Mouse (Mus musculus) CH12.LX (cell line): ENCODE measurements at regions not wholly inside any gene's neighbourhood (a gene's known extent, or its start where the extent isn't known, plus 50 kb on each side); places are given as distances from the start of the nearest gene placed in this dataset.

Source experiments
- DNase-seq: peaks from one replicate; pipeline ENCODE4 v3.0.0-alpha.2; 2013; ENCODE audit errors: extremely low read depth
- H3K27ac ChIP-seq: 2 replicates; pipeline ENCODE4 v1.5.1; 2012; ENCODE audit warnings: low read depth, mild to moderate bottlenecking, control low read depth, moderate library complexity; ENCODE audit not compliant: insufficient read depth
- H3K27me3 ChIP-seq: replicated peaks from 2 replicates; pipeline ENCODE3; 2012; ENCODE audit warnings: inconsistent platforms
- H3K36me3 ChIP-seq, 2 experiments: replicated peaks in 1 of 2; 2 replicates each; pipeline versions ENCODE3 to v1.6.1; 2012; ENCODE audit warnings: inconsistent platforms in 1 of 2, low read length in 1 of 2, mild to moderate bottlenecking in 1 of 2, mixed read lengths in 1 of 2, moderate library complexity in 1 of 2; ENCODE audit not compliant: control insufficient read depth in 1 of 2, insufficient read depth in 1 of 2
- H3K4me1 ChIP-seq, 2 experiments: 2 replicates each; pipeline ENCODE4 v1.6.1; 2012; ENCODE audit warnings: inconsistent platforms in 1 of 2, moderate library complexity in 1 of 2; ENCODE audit not compliant: insufficient read depth in 2 of 2, control insufficient read depth in 1 of 2
- H3K4me2 ChIP-seq: 2 replicates; pipeline ENCODE4 v1.6.1; 2012; ENCODE audit warnings: low read depth, mild to moderate bottlenecking, control low read depth; ENCODE audit not compliant: poor library complexity, insufficient read depth, severe bottlenecking
- H3K4me3 ChIP-seq, 3 experiments: fragments of 150-350 bp in 1 of 3; sonication (generic) in 1 of 3; replicated peaks in 1 of 3; 2 replicates each; pipeline versions ENCODE3 to v1.5.1; 2011 to 2012; ENCODE audit warnings: low read depth in 2 of 3, low read length in 2 of 3, mild to moderate bottlenecking in 2 of 3, moderate library complexity in 2 of 3, control low read depth in 1 of 3, improper control_type of control experiment in 1 of 3, inconsistent platforms in 1 of 3, mixed read lengths in 1 of 3; ENCODE audit not compliant: poor library complexity in 1 of 3
- H3K79me2 ChIP-seq: replicated peaks from 2 replicates; pipeline ENCODE4 v1.6.1; 2012; ENCODE audit warnings: mild to moderate bottlenecking, moderate library complexity; ENCODE audit not compliant: control insufficient read depth, poor library complexity, insufficient read depth, severe bottlenecking; ENCODE audit errors: extremely low read depth
- H3K9ac ChIP-seq: 2 replicates; pipeline ENCODE4 v1.6.1; 2012; ENCODE audit warnings: low read depth, mild to moderate bottlenecking, control low read depth, moderate library complexity; ENCODE audit not compliant: insufficient read depth
- H3K9me3 ChIP-seq: replicated peaks from 2 replicates; pipeline ENCODE3; 2012; ENCODE audit warnings: low read length, inconsistent platforms, mixed read lengths
- BHLHE40 ChIP-seq: IDR thresholded peaks from 2 replicates; pipeline ENCODE4 v1.6.1; 2011; ENCODE audit warnings: mild to moderate bottlenecking, low read depth, low read length, improper control_type of control experiment
- CHD1 ChIP-seq: IDR thresholded peaks from 2 replicates; pipeline ENCODE4 v1.6.1; 2012; ENCODE audit warnings: low read depth, low read length, improper control_type of control experiment, inconsistent platforms
- CTCF ChIP-seq, 2 experiments: IDR thresholded peaks in 1 of 2; conservative IDR thresholded peaks in 1 of 2; 2 replicates each; pipeline ENCODE4 v1.5.1; 2011 to 2012; ENCODE audit warnings: low read depth in 2 of 2, low read length in 2 of 2, improper control_type of control experiment in 1 of 2, inconsistent platforms in 1 of 2, mild to moderate bottlenecking in 1 of 2, moderate library complexity in 1 of 2
- E2F4 ChIP-seq: IDR thresholded peaks from 2 replicates; pipeline ENCODE4 v1.6.1; 2011; ENCODE audit warnings: low read depth, low read length, improper control_type of control experiment; ENCODE audit not compliant: insufficient replicate concordance
- ELF1 ChIP-seq: IDR thresholded peaks from 2 replicates; pipeline ENCODE4 v1.6.1; 2014; ENCODE audit warnings: low read depth, mild to moderate bottlenecking, inconsistent platforms, low read length, improper control_type of control experiment
- EP300 ChIP-seq: IDR thresholded peaks from 2 replicates; pipeline ENCODE4 v1.6.1; 2011; ENCODE audit warnings: low read length, improper control_type of control experiment
- ETS1 ChIP-seq: conservative IDR thresholded peaks from 2 replicates; pipeline ENCODE4 v1.6.1; 2012; ENCODE audit warnings: low read depth, mild to moderate bottlenecking, inconsistent platforms, low read length, improper control_type of control experiment, moderate library complexity
- GABPA ChIP-seq: IDR thresholded peaks from 2 replicates; pipeline ENCODE4 v1.6.1; 2012; ENCODE audit warnings: low read depth, low read length, improper control_type of control experiment, inconsistent platforms; ENCODE audit not compliant: insufficient replicate concordance
- HCFC1 ChIP-seq: IDR thresholded peaks from 2 replicates; pipeline ENCODE4 v1.6.1; 2012; ENCODE audit warnings: low read depth, mild to moderate bottlenecking, inconsistent platforms, low read length, improper control_type of control experiment
- JUND ChIP-seq: conservative IDR thresholded peaks from 2 replicates; pipeline ENCODE4 v1.6.1; 2011; ENCODE audit warnings: low read depth, low read length, improper control_type of control experiment
- KAT2A ChIP-seq: IDR thresholded peaks from 2 replicates; pipeline ENCODE4 v1.6.1; 2012; ENCODE audit warnings: low read length, improper control_type of control experiment, inconsistent platforms; ENCODE audit not compliant: insufficient replicate concordance
- MAFK ChIP-seq: IDR thresholded peaks from 2 replicates; pipeline ENCODE4 v1.6.1; 2011; ENCODE audit warnings: low read length, improper control_type of control experiment; ENCODE audit not compliant: insufficient replicate concordance
- MAZ ChIP-seq: IDR thresholded peaks from 2 replicates; pipeline ENCODE4 v1.6.1; 2012; ENCODE audit warnings: low read depth, mild to moderate bottlenecking, inconsistent platforms, low read length, improper control_type of control experiment, moderate library complexity
- MXI1 ChIP-seq: IDR thresholded peaks from 2 replicates; pipeline ENCODE4 v1.6.1; 2011; ENCODE audit warnings: mild to moderate bottlenecking, low read depth, low read length, improper control_type of control experiment
- NELFE ChIP-seq: IDR thresholded peaks from 2 replicates; pipeline ENCODE4 v1.6.1; 2011; ENCODE audit warnings: low read depth, low read length, improper control_type of control experiment
- PAX5 ChIP-seq: IDR thresholded peaks from 2 replicates; pipeline ENCODE4 v1.6.1; 2012; ENCODE audit warnings: low read length, inconsistent platforms, mixed read lengths
- POLR2A ChIP-seq: IDR thresholded peaks from 2 replicates; pipeline ENCODE4 v1.6.1; 2011; ENCODE audit warnings: low read depth, mild to moderate bottlenecking, improper control_type of control experiment, low read length
- POLR2AphosphoS2 ChIP-seq: IDR thresholded peaks from 2 replicates; pipeline ENCODE4 v1.6.1; 2011; ENCODE audit warnings: low read depth, low read length, improper control_type of control experiment
- RAD21 ChIP-seq: IDR thresholded peaks from 2 replicates; pipeline ENCODE4 v1.6.1; 2011; ENCODE audit warnings: low read depth, mild to moderate bottlenecking, low read length, improper control_type of control experiment, moderate library complexity
- RCOR1 ChIP-seq: conservative IDR thresholded peaks from 2 replicates; pipeline ENCODE4 v1.6.1; 2012; ENCODE audit warnings: low read depth, mild to moderate bottlenecking, inconsistent platforms, low read length, improper control_type of control experiment
- SIN3A ChIP-seq: IDR thresholded peaks from 2 replicates; pipeline ENCODE4 v1.6.1; 2012; ENCODE audit warnings: low read length, improper control_type of control experiment, inconsistent platforms
- SMC3 ChIP-seq: IDR thresholded peaks from 2 replicates; pipeline ENCODE4 v1.6.1; 2011; ENCODE audit warnings: low read depth, low read length, improper control_type of control experiment
- TCF12 ChIP-seq: IDR thresholded peaks from 2 replicates; pipeline ENCODE4 v1.6.1; 2014; ENCODE audit warnings: low read depth, mild to moderate bottlenecking, inconsistent platforms, low read length, improper control_type of control experiment
- USF1 ChIP-seq: IDR thresholded peaks from 2 replicates; pipeline ENCODE4 v1.6.1; 2014; ENCODE audit warnings: low read depth, mild to moderate bottlenecking, inconsistent platforms, low read length, improper control_type of control experiment
- USF2 ChIP-seq: conservative IDR thresholded peaks from 2 replicates; pipeline ENCODE4 v1.6.1; 2011; ENCODE audit warnings: low read depth, low read length, improper control_type of control experiment
- ZC3H11A ChIP-seq: IDR thresholded peaks from 2 replicates; pipeline ENCODE4 v1.6.1; 2012; ENCODE audit warnings: low read depth, mild to moderate bottlenecking, inconsistent platforms, low read length, improper control_type of control experiment
- ZKSCAN1 ChIP-seq: IDR thresholded peaks from 2 replicates; pipeline ENCODE4 v1.6.1; 2012; ENCODE audit warnings: low read depth, inconsistent platforms, low read length, improper control_type of control experiment, borderline replicate concordance
- ZMIZ1 ChIP-seq: IDR thresholded peaks from 2 replicates; pipeline ENCODE4 v1.6.1; 2012; ENCODE audit warnings: low read depth, mild to moderate bottlenecking, inconsistent platforms, low read length, improper control_type of control experiment
- ZNF384 ChIP-seq: IDR thresholded peaks from 2 replicates; pipeline ENCODE4 v1.6.1; 2012; ENCODE audit warnings: low read depth, low read length, improper control_type of control experiment, inconsistent platforms
- dilution Hi-C: fragments of 300-500 bp; cut with MboI; formaldehyde crosslinking; loops from 2 replicates; pipeline ENCODE4 v1.14.3; 2020; ENCODE audit warnings: low sequenced_read_pairs; ENCODE audit not compliant: extremely low pct_unique_long_range_greater_than_20kb, extremely low pct_ligation_motif_present
- in situ Hi-C: fragments of 300-500 bp; cut with MboI; formaldehyde crosslinking; loops from 3 replicates; pipeline ENCODE4 v1.14.3; 2019; ENCODE audit warnings: low sequenced_read_pairs, low pct_ligation_motif_present, low pct_unique_long_range_greater_than_20kb, mixed read lengths

DNA sequence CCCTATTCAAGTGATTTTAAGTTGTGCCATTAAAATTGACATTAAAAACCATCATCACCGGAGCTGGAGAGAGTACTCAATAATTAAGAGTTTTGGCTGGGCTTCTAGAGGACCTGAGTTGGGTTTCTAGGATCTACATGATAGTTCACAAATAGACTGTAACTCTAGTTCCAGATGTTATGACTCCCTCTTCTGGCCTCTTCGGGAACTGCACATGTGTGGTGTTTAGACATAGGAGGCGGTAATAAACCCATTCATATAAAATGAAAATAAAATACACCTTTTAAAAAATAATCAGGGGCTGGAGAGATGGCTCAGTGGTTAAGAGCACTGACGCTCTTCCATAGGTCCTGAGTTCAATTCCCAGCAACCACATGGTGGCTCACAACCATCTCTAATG, 227.1 kb upstream of the Vstm2b start:
- peak; percentile 32 for DNase-seq

DNA sequence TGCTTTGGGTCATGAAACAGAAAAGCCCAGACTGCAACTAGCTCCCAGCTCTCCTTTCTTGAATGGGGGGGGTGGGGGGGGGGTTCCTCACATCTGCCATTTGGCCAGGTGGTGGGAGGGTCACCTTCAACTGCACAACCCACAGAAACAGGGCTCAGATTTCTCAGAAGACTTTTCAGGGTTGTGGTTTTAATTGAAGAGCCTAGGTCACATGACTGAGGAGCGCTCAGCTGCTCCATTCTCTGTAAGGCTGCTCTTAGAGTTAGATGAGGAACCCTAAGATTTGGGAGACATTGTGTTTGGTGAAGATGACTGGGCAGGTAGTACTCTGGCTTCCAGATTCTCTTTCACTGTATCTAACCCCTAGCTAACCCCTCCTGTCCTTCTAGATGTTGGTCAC, 225.8 kb upstream of the Vstm2b start:
- H3K36me3 ChIP-seq, result no peaks in the 10 kb centered on the region
- H3K79me2 ChIP-seq, result no peaks in the 10 kb centered on the region
- no peak overlapping the region for H3K27ac ChIP-seq
- H3K9ac ChIP-seq, result no peak overlapping the region
- no peaks in the 10 kb centered on the region for H3K9me3 ChIP-seq
- peaks cover 0 to 4% of the 10 kb centered on the region in 2 experiments; a peak in 1 of 4 replicates for H3K4me1 ChIP-seq
- DNase-seq, result peak; percentile 9
- H3K4me2 ChIP-seq, result no peak overlapping the region
- TF ChIP-seq EP300 (no peak), ZC3H11A (no peak), ELF1 (no peak), MXI1 (no peak), ZNF384 (no peak), BHLHE40 (no peak), POLR2AphosphoS2 (no peak), SIN3A (no peak), TCF12 (no peak), MAZ (no peak), RAD21 (no peak), KAT2A (no peak), RCOR1 (no peak), CTCF (conservative IDR thresholded peaks at IDR 0.05 in 1 of 2, IDR thresholded peaks at IDR 0.05 in 1 of 2; ENCODE audit: low read depth in 2 of 2, low read length in 2 of 2) (no peak), NELFE (no peak), USF2 (no peak)
- in situ Hi-C loops (no loop called here), dilution Hi-C loops (no loop called here)
- H3K4me3 ChIP-seq, result no peak overlapping the region
- H3K27me3 ChIP-seq, result no peaks in the 10 kb centered on the region

More for the DNA sequence above, 227.1 kb upstream of the Vstm2b start:
- H3K4me2 ChIP-seq, result no peak overlapping the region
- dilution Hi-C loops (no loop called here), in situ Hi-C loops (no loop called here)
- no peaks in the 10 kb centered on the region for H3K27me3 ChIP-seq
- no peak overlapping the region for H3K9ac ChIP-seq
- H3K79me2 ChIP-seq, result no peaks in the 10 kb centered on the region
- H3K4me3 ChIP-seq, result no peak overlapping the region
- no peak overlapping the region for H3K27ac ChIP-seq
- no peaks in the 10 kb centered on the region for H3K9me3 ChIP-seq
- H3K36me3 ChIP-seq, result no peaks in the 10 kb centered on the region
- TF ChIP-seq SIN3A, result no peak
- TF ChIP-seq E2F4, result no peak
- TF ChIP-seq CHD1, result no peak
- TF ChIP-seq ZMIZ1, result no peak
- TF ChIP-seq PAX5, result no peak
- TF ChIP-seq ETS1, result no peak
- TF ChIP-seq JUND, result no peak
- peak in 1 of 2 experiments; percentile 26; a peak in 1 of 4 replicates for TF ChIP-seq CTCF (conservative IDR thresholded peaks at IDR 0.05 in 1 of 2, IDR thresholded peaks at IDR 0.05 in 1 of 2; ENCODE audit: low read depth in 2 of 2, low read length in 2 of 2)
- no peak for TF ChIP-seq GABPA
- no peak for TF ChIP-seq ZKSCAN1
- TF ChIP-seq POLR2AphosphoS2, result no peak
- peak; percentile 16; the same call in 1 of the 2 replicates for TF ChIP-seq SMC3
- TF ChIP-seq POLR2A, result no peak
- TF ChIP-seq RAD21, result peak; percentile 24
- TF ChIP-seq USF1, result no peak
- TF ChIP-seq MAFK, result no peak
- no peak for TF ChIP-seq HCFC1
- TF ChIP-seq USF2, result no peak
- no peak for TF ChIP-seq NELFE
- H3K4me1 ChIP-seq, result peaks cover 0 to 3% of the 10 kb centered on the region in 2 experiments; a peak in 1 of 4 replicates
